Mouse (Mus musculus) layer of hippocampus, postnatal 14 days (tissue): ENCODE data around the gene Igsf3. TPM values are rescaled to one million over a fixed set of nuclear protein-coding genes. Genes with fewer than 3 reads are reported as not detected.
A peak's percentile ranks its signal among the peaks of the same experiment; 100 is the strongest.

ENCODE experiments used
- DNase-seq, 2 experiments: peaks; one replicate each; pipeline ENCODE4 v3.0.0; 2021 to 2022; ENCODE audit warnings: low spot score in 2 of 2, mixed read lengths in 1 of 2
- total RNA-seq, 2 experiments: library from RNA; stranded (reverse); gene quantifications; 2 replicates each; pipeline ENCODE4 v1.2.3; 2021

The Igsf3 gene
- total RNA-seq, 2 experiments from 2014 or later: 33.2 to 35.5 TPM

DNA sequence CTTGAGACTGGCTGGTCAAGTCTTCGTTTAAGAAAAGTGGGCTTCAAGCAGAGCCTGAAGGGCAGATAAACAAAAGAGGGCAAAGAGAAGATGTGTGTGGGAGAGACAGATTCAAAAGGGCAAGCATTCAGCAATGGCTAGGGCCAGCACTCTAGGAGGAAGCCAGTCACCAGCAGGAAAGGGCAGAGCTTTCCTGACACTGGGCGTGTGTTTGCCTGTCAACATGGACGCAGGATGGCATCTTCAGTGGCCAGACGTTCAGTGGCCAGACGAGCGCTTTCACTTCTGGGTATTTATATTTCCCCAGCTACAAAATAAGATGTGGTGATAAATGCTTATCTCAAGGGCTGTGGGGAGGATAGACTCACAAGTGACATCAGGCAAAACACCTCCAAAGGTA lies 123.0 kb downstream of the Igsf3 start:
- DNase-seq: no peak

GRCm38 (mm10) chr3:101500393-101501051 lies 123.6 kb downstream of the Igsf3 start:
- DNase-seq: no peak

- no peak for DNase-seq
Observed at GRCm38 (mm10) chr3:101501611-101502010, 124.7 kb downstream of the Igsf3 start.

GRCm38 (mm10) chr3:101502086-101502760 lies 125.3 kb downstream of the Igsf3 start:
- DNase-seq: no peak

GRCm38 (mm10) chr3:101506179-101506578 lies 129.3 kb downstream of the Igsf3 start:
- DNase-seq: peak; percentile 77 to 84

- no peak for DNase-seq
Observed at GRCm38 (mm10) chr3:101506970-101507702, 130.3 kb downstream of the Igsf3 start.

DNA sequence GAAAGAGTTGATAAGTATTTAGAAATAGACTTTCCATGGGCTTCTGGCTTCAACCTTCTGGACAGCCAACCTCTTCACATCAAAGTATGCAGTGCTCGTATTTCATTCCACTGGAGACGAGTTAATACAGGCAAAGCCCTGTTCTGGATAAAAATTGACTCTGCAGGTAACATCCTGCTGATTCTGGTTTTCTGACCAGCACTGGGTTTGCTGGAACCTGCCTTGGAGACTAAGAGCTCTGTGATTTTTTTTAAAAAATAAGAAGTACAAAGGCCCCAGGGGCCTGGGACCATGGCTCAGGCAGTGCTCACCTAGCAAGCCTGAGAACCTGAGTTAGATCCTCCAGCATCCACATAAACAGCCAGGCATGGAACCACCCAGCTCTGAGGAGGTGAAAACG lies 130.9 kb downstream of the Igsf3 start:
- DNase-seq: no peak

DNA sequence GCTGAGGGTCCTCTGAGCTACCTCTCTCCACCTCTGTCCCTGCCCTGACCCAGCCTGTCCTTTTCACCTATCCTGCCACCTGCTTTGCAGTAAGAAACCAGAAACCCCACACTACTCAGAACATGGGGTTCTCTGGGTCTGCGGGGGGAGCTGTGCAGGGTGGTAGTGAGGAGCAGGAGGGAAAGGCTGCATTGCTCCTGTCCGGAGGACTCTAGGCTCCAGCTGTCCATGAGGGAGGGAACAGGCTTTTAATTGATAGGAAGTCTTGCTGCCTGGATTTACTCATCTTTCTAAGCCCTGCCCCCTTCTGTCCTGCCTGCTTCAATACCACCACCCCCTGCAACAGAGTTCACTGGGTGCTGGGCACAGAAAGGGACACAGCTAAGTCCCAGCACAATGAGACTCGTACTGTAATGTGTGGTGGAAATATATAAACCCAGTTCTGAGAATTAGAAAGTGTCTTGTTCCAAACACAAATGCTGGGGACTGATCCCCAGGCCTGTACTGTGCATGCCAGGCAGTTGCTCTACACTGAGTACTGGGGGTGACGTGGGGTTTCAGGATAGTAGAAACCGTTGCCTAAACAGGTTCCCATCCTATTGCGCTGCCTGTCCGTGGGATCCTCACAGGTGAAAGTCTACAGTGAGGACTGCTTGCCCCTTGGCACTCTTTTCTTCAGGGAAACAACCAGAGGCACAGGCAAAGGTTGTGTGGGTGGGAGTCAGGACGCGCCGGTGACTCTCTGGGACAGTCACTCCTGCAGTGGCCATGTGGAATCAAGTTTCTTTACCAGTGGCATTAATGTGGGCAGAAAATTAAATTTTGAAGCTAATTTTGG lies 133.0 kb downstream of the Igsf3 start:
- DNase-seq: no peak

DNA sequence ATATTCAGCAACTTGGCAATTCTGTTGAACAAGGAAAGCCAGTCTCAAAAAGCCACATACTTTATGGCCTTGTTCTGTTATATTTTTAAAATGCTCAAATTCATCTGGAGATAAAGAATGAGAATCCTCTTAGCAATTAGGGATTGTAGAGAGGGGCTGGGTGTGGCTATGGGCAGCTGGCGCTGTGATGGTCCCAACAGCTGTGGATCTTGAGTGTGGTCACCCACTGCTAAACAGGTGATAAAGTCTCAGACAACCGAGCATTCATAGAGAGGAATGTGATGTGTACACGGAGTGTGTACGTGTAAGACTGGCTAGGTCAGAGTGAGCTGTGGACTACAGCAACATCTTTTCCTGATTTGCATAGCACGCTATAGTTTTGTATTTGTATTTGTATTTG lies 133.7 kb downstream of the Igsf3 start:
- no peak for DNase-seq

Other genes with a start within 250 kb of the Igsf3 start
- not detected for gene Cd2, start 89.1 kb upstream of the Igsf3 start, total RNA-seq
- gene Atp1a1, start 227.6 kb downstream of the Igsf3 start, total RNA-seq: 100 to 1,000 TPM; 455 to 471 TPM